Comparison of ENCODE assay signal across 8 mouse cellular contexts in genomic region chr19:44407341-44408222, GRCm38 (mm10). TPM values are rescaled to one million over a fixed set of nuclear protein-coding genes. Genes with fewer than 3 reads are reported as not detected.
DNase-seq lines count a peak whose midpoint lies in the region; ATAC-seq and TF ChIP-seq lines count a peak whose summit lies in the region.

Scd1 (minus strand) TSS chr19:44407879.

- no peaks in the 10 kb centered on the region for H3K9me3 ChIP-seq in ES-E14 (ENCODE audit: control insufficient read depth, insufficient read depth, low read depth, low read length)
- H3K9me3 ChIP-seq in forebrain, embryonic 12.5 days = no peaks in the 10 kb centered on the region
- H3K9me3 ChIP-seq in heart, embryonic 16.5 days (replicated peaks; ENCODE audit: control insufficient read depth, low read length) = no peaks in the 10 kb centered on the region
- no peaks in the 10 kb centered on the region for H3K9me3 ChIP-seq in liver, embryonic 14.5 days (ENCODE audit: control insufficient read depth, low read length)
- no peaks in the 10 kb centered on the region for H3K9me3 ChIP-seq in neural tube, embryonic 14.5 days (ENCODE audit: control insufficient read depth, low read length)

- peak within 1 kb of the TSS; percentile 84 for H3K27ac ChIP-seq in ES-E14 (ENCODE audit: insufficient read depth, low read depth, low read length, poor library complexity, severe bottlenecking)
- peak within 1 kb of the TSS; percentile 75 for H3K27ac ChIP-seq in forebrain, embryonic 12.5 days
- H3K27ac ChIP-seq in heart, embryonic 16.5 days (ENCODE audit: low read length) = peak within 1 kb of the TSS; percentile 38; the same call in 1 of the 2 replicates
- no peak within 1 kb of the TSS; the same call in 1 of the 2 replicates for H3K27ac ChIP-seq in liver, embryonic 14.5 days
- H3K27ac ChIP-seq in neural tube, embryonic 14.5 days (ENCODE audit: low read depth, low read length) = peak within 1 kb of the TSS; percentile 60

- H3K4me3 ChIP-seq in ES-E14 (ENCODE audit: insufficient read depth in 1 of 2, low read depth in 1 of 2, low read length in 2 of 2, poor library complexity in 1 of 2, severe bottlenecking in 1 of 2) = peak within 1 kb of the TSS; percentile 80 to 83
- H3K4me3 ChIP-seq in forebrain, embryonic 12.5 days (replicated peaks) = peak within 1 kb of the TSS; percentile 54
- peak within 1 kb of the TSS; percentile 58 for H3K4me3 ChIP-seq in heart, embryonic 16.5 days (ENCODE audit: low read length)
- H3K4me3 ChIP-seq in liver, embryonic 14.5 days (ENCODE audit: insufficient read depth in 1 of 2, low read depth in 2 of 2, low read length in 2 of 2) = peak within 1 kb of the TSS; percentile 53 to 58
- peak within 1 kb of the TSS; percentile 53 for H3K4me3 ChIP-seq in neural tube, embryonic 14.5 days (ENCODE audit: low read depth, low read length)

- TF ChIP-seq CTCF in liver, embryonic 14.5 days (IDR thresholded peaks at IDR 0.05; ENCODE audit: low read depth) = no peak

- no peak for TF ChIP-seq EP300 in liver, embryonic 14.5 days (IDR thresholded peaks at IDR 0.05; ENCODE audit: low read depth)

- WGBS in forebrain, embryonic 12.5 days = under 1% methylated on average over 34 of the region's 35 CpGs
- WGBS in heart, embryonic 16.5 days = under 1% methylated on average over 33 of the region's 35 CpGs
- under 1% methylated on average over 35 of the region's 35 CpGs for WGBS in liver, embryonic 14.5 days (ENCODE audit: insufficient replicate concordance)
- WGBS in neural tube, embryonic 14.5 days = under 1% methylated on average over 33 of the region's 35 CpGs

- in situ Hi-C loops in ES-E14 (cut with MboI; ENCODE audit: low sequenced_read_pairs in 2 of 2, unreplicated experiment in 2 of 2) = no loop called here

- H3K27me3 ChIP-seq in forebrain, embryonic 12.5 days = no peaks in the 10 kb centered on the region
- H3K27me3 ChIP-seq in heart, embryonic 16.5 days (ENCODE audit: control insufficient read depth, insufficient read depth, low read length) = peaks cover 17% of the 10 kb centered on the region
- no peaks in the 10 kb centered on the region for H3K27me3 ChIP-seq in liver, embryonic 14.5 days (ENCODE audit: control insufficient read depth, insufficient read depth, low read length)
- no peaks in the 10 kb centered on the region for H3K27me3 ChIP-seq in neural tube, embryonic 14.5 days (ENCODE audit: control insufficient read depth, insufficient read depth, low read length)

- DNase-seq in ES-E14 (ENCODE audit: low read depth, low spot score) = peak; percentile 91
- peak; percentile 63 for DNase-seq in c-Kit-positive CD71-positive TER-119-negative erythroid progenitor cells, embryonic 14.5 days (ENCODE audit: low read depth)
- peak; percentile 65 to 78 for DNase-seq in kidney, postnatal 36 days
- DNase-seq in liver, embryonic 14.5 days (ENCODE audit: low read depth in 3 of 3, low spot score in 3 of 3) = peak; percentile 62 to 68 (median 64)
- DNase-seq in testis, postnatal 10 days (ENCODE audit: low spot score) = peak; percentile 66

- ATAC-seq in forebrain, embryonic 12.5 days (ENCODE audit: low FRiP score) = peak; percentile 96
- ATAC-seq in heart, embryonic 16.5 days (replicated peaks; ENCODE audit: extremely low read depth, insufficient read depth, low FRiP score) = peak; percentile 78; the same call in 1 of the 2 replicates
- peak; percentile 88 for ATAC-seq in liver, embryonic 14.5 days (ENCODE audit: insufficient read depth)
- ATAC-seq in neural tube, embryonic 14.5 days (ENCODE audit: low read depth) = peak; percentile 92

- peak within 1 kb of the TSS; percentile 70 for H3K9ac ChIP-seq in ES-E14 (ENCODE audit: insufficient read depth, low read depth, low read length, poor library complexity, severe bottlenecking)
- H3K9ac ChIP-seq in forebrain, embryonic 12.5 days = peak within 1 kb of the TSS; percentile 65
- H3K9ac ChIP-seq in heart, embryonic 16.5 days (ENCODE audit: low read length) = peak within 1 kb of the TSS; percentile 61
- peak within 1 kb of the TSS; percentile 65 for H3K9ac ChIP-seq in liver, embryonic 14.5 days (replicated peaks)
- peak within 1 kb of the TSS; percentile 53 for H3K9ac ChIP-seq in neural tube, embryonic 14.5 days (replicated peaks; ENCODE audit: low read depth, low read length)

- H3K4me2 ChIP-seq in forebrain, embryonic 12.5 days = peak within 1 kb of the TSS; percentile 75
- peak within 1 kb of the TSS; percentile 90 for H3K4me2 ChIP-seq in heart, embryonic 16.5 days (ENCODE audit: low read depth, low read length)
- H3K4me2 ChIP-seq in liver, embryonic 14.5 days (ENCODE audit: low read depth) = peak within 1 kb of the TSS; percentile 99
- peak within 1 kb of the TSS; percentile 88 for H3K4me2 ChIP-seq in neural tube, embryonic 14.5 days (ENCODE audit: low read depth, low read length)

- peaks cover 23% of the 10 kb centered on the region for H3K36me3 ChIP-seq in ES-E14 (ENCODE audit: control insufficient read depth, insufficient read depth, low read length, poor library complexity, severe bottlenecking)
- H3K36me3 ChIP-seq in forebrain, embryonic 12.5 days (replicated peaks) = peaks cover 18% of the 10 kb centered on the region
- H3K36me3 ChIP-seq in heart, embryonic 16.5 days (ENCODE audit: control insufficient read depth, insufficient read depth) = no peaks in the 10 kb centered on the region
- no peaks in the 10 kb centered on the region for H3K36me3 ChIP-seq in liver, embryonic 14.5 days (replicated peaks; ENCODE audit: control insufficient read depth, insufficient read depth, low read depth)
- H3K36me3 ChIP-seq in neural tube, embryonic 14.5 days (ENCODE audit: control insufficient read depth, insufficient read depth, low read length) = no peaks in the 10 kb centered on the region

- peaks cover 0 to 16% of the 10 kb centered on the region in 2 experiments; a peak in 2 of 4 replicates for H3K4me1 ChIP-seq in ES-E14 (ENCODE audit: control insufficient read depth in 2 of 2, insufficient read depth in 2 of 2, low read length in 2 of 2, poor library complexity in 1 of 2)
- H3K4me1 ChIP-seq in forebrain, embryonic 12.5 days = peaks cover 27% of the 10 kb centered on the region
- H3K4me1 ChIP-seq in heart, embryonic 16.5 days (ENCODE audit: control insufficient read depth, insufficient read depth, low read length) = peaks cover 8% of the 10 kb centered on the region
- peaks cover 5 to 8% of the 10 kb centered on the region in 2 experiments; a peak in 2 of 4 replicates for H3K4me1 ChIP-seq in liver, embryonic 14.5 days (replicated peaks; ENCODE audit: control insufficient read depth in 2 of 2, insufficient read depth in 2 of 2, low read length in 1 of 2)
- no peaks in the 10 kb centered on the region for H3K4me1 ChIP-seq in neural tube, embryonic 14.5 days (ENCODE audit: control insufficient read depth, insufficient read depth, low read length)

TF ChIP-seq in ES-E14, 5 proteins besides CTCF, POLR2A, EP300 and RAD21:
- TF ChIP-seq MAFK (IDR thresholded peaks at IDR 0.05; ENCODE audit: insufficient read depth, low read depth, low read length) = no peak
- TF ChIP-seq ZNF384 (IDR thresholded peaks at IDR 0.05; ENCODE audit: low read depth, low read length) = no peak
- no peak for TF ChIP-seq ZC3H11A (IDR thresholded peaks at IDR 0.05; ENCODE audit: borderline replicate concordance, low read depth, low read length)
- TF ChIP-seq HCFC1 (IDR thresholded peaks at IDR 0.05; ENCODE audit: borderline replicate concordance, insufficient read depth, low read length) = no peak
- TF ChIP-seq CHD2 (IDR thresholded peaks at IDR 0.05; ENCODE audit: low read depth, low read length) = no peak

RNA-seq across cellular contexts. Expression of gene Scd1, which starts in this region (rescaled TPM):
- 37.2 and 45.8 TPM in 2 replicates for total RNA-seq in ES-E14 (2012; rRNA removed)
- polyA plus RNA-seq in forebrain, embryonic 12.5 days (2016; fragmentation: Nextera tagmentation; extraction: Ambion mirVana) = 10.6 and 10.8 TPM in 2 replicates
- 1.1 and 1.2 TPM in 2 replicates for polyA plus RNA-seq in heart, embryonic 16.5 days (2015; fragmentation: Nextera tagmentation; extraction: Ambion mirVana)
- polyA plus RNA-seq in liver, embryonic 14.5 days (2012; rRNA removed) = 22.5 and 25.1 TPM in 2 replicates
- 11.1 and 11.9 TPM in 2 replicates for polyA plus RNA-seq in liver, embryonic 14.5 days (2014; fragmentation: Nextera tagmentation; extraction: Ambion mirVana)
- polyA plus RNA-seq in neural tube, embryonic 14.5 days (2014; fragmentation: Nextera tagmentation; extraction: Ambion mirVana) = 7.6 and 10.9 TPM in 2 replicates
